Mouse (Mus musculus) megakaryocyte-erythroid progenitor cell, adult 5-6 weeks (primary cell): ENCODE measurements around the gene Iqgap1. TPM values are rescaled to one million over a fixed set of nuclear protein-coding genes. Genes with fewer than 3 reads are reported as not detected.

Experiments
- ATAC-seq: replicated peaks from 2 replicates; pipeline ENCODE4 v1.8.0; 2016; ENCODE audit warnings: mild to moderate bottlenecking, inconsistent platforms; ENCODE audit not compliant: severe bottlenecking, poor library complexity, low FRiP score, low TSS enrichment
- total RNA-seq, 2 experiments: library from RNA; stranded (forward) in 1 of 2; stranded (reverse) in 1 of 2; fragments of 200-1000, 215-1000 nt in 1 of 2; fragments of >200 nt in 1 of 2; fragmentation: Nextera tagmentation in 1 of 2; gene quantifications; 2 replicates each; pipeline ENCODE4 v1.2.3; 2014 to 2017

Iqgap1 gene
- total RNA-seq, 2 experiments from 2014 or later = 31.2 to 39.6 TPM

DNA sequence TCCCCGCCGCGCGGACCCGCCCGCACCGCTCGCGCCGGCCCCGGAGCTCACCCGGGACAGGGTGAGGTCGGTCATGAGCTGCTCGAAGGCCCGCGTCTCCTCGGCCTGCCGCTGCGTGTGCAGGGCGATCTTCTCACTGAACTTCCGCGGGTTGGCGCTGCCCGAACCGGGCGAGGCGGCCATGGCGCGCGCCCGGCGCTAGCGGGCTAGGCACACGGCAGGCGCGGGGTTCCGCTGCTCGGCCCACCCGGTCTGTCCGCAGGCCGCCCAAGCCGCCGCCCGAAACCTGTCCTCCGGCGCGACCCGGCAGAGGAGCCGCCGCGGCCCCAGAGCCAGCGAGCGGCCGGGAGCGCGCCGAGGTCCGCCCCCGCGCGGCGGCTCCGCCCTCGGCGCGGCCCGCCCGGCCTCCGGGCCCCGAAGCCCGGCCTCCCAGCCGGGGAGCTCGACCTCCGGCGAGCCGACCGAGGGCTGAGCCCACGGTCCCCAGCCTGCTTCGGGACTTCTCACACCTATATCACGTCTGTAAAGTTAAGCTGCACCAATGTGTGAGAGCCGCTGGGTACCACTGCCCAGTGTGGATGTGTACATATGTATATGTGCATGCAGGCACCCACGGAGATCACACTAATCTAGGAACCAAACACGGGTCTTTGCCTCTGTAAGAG, 137.1 kb downstream of the Iqgap1 start, which contains the start of gene Crtc3:
TSS of gene Crtc3 (minus strand) at position 322 of the 665 bp plus-strand sequence.
- ATAC-seq = peak; percentile 42

DNA sequence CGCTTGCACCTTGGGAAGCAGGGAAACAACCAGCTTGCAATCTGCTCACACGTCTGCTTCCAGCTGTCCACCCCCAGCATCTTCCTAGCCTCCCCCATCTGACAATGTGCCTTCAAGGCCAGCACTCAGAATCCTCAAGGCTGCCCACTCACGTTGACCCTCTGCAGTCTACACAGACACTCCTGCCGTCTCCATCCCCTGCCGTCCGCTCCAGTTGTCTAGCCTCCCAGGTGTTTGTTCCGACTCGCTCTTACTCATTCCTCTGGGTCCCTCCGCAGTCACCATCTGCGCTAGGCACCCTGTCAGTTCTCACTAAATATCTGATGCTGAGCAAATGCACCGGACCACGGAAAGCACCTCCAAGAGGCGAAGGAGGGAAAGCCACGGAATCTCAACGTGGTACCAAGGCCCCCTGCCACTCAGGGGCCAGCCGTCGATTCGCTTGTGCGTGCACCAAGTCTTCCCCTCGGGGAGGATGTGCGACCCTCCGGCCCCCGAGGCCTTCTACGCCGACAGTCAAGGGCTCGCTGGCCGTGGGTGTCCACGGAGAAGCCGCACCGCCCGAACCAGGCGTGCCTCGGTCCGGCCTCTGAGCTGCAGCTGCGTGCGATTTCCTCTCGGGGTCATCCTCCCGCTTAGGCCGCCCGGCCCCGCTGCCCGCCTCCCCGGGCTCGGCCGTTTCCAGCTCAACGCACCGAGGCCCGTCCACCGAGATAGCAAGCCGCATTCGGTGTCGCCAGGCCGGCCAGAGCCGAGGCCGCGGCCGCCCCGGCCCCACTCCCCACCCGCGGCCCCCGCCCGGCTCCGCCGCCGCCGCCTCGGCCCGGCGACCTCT, 137.8 kb downstream of the Iqgap1 start:
- ATAC-seq = peak; percentile 36

DNA sequence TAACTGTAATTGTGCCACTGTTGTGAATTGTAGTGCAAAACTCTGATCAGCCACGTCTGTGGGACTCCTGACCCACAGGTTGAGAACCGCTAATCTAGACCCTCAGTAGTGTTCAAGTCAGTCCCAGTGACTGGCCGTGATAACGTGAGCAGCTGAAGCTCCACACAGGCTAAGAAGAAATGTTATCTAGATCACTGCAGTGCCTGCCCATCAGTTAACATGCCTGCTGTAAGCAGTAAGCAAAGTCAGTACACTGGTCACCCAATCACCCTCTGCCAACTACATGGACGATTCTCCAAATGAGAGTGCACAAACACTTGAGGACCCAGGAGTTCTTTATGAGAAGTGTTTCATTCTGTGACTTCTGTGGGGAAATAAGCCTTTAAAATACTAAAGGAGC, 140.1 kb downstream of the Iqgap1 start:
- peak; percentile 66 for ATAC-seq

DNA sequence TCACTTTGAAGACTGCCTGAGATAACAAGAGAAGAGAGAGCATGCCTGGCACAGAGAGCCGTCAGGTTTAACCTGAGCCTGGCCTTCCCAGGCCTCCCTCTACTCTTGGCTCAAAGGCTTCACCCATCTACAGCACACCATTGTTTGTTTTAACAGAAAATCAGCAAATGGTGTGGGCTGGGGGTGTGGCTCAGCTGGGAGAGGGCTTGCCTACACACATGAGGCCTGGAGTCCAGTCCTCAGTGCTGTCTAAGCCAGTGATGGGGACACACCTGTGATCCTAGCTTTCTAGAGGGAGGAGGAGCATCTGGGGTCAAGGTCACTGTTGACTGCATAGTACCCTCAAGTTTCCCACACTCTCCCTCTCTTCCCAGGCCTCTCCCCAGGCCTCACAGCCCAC, 143.1 kb downstream of the Iqgap1 start:
- no peak for ATAC-seq

DNA sequence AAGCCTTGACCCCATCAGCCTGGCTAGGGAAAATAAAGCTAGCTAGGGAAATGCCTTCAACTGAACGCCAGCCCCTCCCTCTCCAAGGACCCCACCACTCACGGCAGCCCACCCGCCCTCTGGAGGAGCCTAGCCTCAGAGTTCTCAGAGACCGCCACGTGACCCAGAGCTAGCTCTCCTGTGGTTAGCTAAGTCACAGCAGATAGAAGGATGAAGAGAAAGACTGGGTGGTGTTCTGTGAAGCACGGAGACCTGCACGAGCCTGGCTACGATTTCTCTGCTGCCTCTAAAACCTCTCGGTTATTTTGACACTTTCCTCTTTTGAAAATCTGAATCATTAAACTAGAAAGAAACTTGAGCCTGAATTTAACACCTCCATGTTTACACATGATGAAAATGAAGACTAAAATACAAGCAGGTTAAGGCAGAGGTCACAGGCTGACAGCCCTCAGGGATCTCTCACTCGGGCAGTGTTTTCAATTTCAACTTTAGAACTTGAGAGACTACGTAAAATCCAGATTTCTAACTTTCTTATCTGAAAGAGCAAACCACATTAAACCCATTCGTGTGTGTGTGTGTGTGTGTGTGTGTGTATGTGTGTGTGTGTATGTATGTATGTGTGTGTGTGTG, 145.4 kb downstream of the Iqgap1 start:
- peak; percentile 84 for ATAC-seq

DNA sequence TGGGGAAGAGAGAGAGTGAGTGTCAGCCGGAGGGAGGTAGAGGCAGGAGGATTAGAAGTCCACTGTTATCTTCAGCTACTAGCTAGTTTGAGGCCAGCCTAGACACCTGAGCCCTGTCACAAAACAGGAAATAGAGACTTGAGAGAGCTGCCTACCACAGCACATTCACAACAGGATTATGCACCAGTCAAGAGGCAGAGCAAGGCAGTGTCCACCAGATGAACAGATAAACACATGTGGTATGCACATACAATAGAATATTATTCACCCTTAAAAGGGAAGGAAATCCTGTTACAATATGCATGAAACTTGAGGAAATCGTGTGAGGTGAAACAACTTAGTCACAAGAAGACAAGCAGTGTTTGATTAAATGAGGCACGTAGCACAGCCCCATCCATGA, 153.5 kb downstream of the Iqgap1 start:
- ATAC-seq = no peak

DNA sequence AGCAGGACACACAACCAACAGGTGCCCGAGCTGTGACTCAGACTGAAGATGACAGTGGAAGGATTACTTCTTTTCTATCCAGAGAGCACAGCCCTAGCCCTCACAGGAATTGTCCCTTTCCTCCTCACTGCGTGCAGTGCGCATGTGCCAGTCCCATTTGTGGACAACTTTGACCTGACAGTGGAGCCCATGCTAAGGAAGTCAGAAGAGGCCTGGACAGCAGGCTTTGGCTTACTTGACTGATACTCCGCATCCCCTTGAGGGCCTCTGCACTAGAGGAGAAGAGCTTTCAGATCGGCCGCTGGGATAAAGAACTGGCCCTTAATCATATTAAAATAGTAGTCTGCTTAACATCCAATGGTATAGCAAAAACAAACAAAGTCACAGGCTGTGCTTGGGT, 154.9 kb downstream of the Iqgap1 start:
- ATAC-seq = no peak

DNA sequence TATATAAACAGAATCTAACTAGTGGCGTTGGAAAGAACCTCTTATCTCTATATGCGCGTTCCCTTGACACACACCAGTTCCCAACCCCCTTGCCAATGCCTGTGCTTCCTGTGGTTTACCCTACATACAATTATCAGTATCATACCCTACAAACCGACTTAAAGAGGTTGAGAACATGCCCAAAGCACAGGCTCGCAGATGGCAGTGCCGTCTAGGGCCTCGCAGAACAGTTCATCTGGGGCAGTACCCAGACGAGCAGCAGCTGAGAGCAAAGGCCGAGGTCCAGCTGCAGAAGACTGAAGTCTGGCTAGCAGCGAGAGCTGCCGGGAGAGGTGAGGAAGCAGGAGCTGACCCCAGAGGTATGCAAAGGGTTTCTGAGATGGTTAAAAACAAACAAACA, 158.6 kb downstream of the Iqgap1 start:
- ATAC-seq = peak; percentile 91

DNA sequence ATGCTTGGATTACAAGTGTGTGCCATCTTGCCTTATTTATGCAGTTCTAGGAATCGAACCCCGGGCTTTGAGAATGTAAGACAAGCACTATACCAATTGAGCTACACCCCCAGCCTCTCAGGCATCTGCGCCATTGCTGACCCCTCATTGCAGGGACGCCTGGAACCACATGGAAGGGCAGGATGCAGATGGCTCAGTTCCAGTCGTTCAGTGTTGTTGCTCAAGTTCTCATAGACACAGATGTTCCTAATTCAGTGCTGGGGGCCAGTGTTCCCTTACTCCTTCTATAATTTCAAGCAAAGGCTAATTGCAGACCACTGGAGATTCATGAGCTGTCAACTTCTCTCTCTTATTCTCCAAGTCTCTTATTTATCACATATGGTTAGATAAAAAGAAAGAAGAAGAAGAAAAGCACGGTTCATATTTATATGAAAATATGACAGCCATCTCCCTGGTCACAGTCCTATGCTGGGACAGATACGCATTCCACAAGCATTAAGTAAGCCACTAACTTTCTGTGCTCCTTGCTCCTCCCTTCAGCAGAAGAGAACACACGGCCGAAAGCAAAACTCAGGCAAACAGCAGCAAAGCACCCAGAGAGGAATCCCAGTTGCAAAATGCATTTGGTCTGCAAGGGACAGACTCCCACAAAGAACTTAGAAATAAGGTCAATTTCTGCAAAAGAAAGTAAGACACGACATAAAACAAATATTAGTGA, 159.4 kb downstream of the Iqgap1 start:
- peak; percentile 19; the same call in 1 of the 2 replicates for ATAC-seq

Other genes starting within 250 kb of the Iqgap1 start
- 29.1 and 29.3 TPM in 2 replicates for gene Crtc3, start 137.1 kb downstream of the Iqgap1 start, total RNA-seq (2014; fragmentation: Nextera tagmentation)
- gene Crtc3, start 137.1 kb downstream of the Iqgap1 start, total RNA-seq (2017) = 8.2 and 14.8 TPM in 2 replicates
- 5.0 and 5.4 TPM in 2 replicates for gene Zscan2, start 34.9 kb upstream of the Iqgap1 start, total RNA-seq (2014; fragmentation: Nextera tagmentation)
- gene Zscan2, start 34.9 kb upstream of the Iqgap1 start, total RNA-seq (2017) = 2.3 and 12.5 TPM in 2 replicates
- gene Wdr73, start 75.3 kb upstream of the Iqgap1 start, total RNA-seq (2014; fragmentation: Nextera tagmentation) = 28.3 and 41.5 TPM in 2 replicates
- 28.8 and 53.1 TPM in 2 replicates for gene Wdr73, start 75.3 kb upstream of the Iqgap1 start, total RNA-seq (2017)
- 3.6 TPM in 1 of 2 replicates, not detected in the other for gene Nmb, start 79.1 kb upstream of the Iqgap1 start, total RNA-seq (2014; fragmentation: Nextera tagmentation)
- not detected in 2 replicates for gene Nmb, start 79.1 kb upstream of the Iqgap1 start, total RNA-seq (2017)
- 109 and 150 TPM in 2 replicates for gene Sec11a, start 121.8 kb upstream of the Iqgap1 start, total RNA-seq (2014; fragmentation: Nextera tagmentation)
- gene Sec11a, start 121.8 kb upstream of the Iqgap1 start, total RNA-seq (2017) = 393 and 493 TPM in 2 replicates
- gene Zfp592, start 167.7 kb upstream of the Iqgap1 start, total RNA-seq (2014; fragmentation: Nextera tagmentation) = 33.1 and 38.5 TPM in 2 replicates
- 12.5 TPM in 2 replicates for gene Zfp592, start 167.7 kb upstream of the Iqgap1 start, total RNA-seq (2017)
- 0.07 TPM in 1 of 2 replicates, not detected in the other for gene Alpk3, start 231.6 kb upstream of the Iqgap1 start, total RNA-seq (2014; fragmentation: Nextera tagmentation)
- 0.28 TPM in 1 of 2 replicates, not detected in the other for gene Alpk3, start 231.6 kb upstream of the Iqgap1 start, total RNA-seq (2017)